Mouse (Mus musculus) kidney, adult 2 months (tissue): Measurements from ENCODE around the gene Sfrp4. TPM values are rescaled to one million over a fixed set of nuclear protein-coding genes. Genes with fewer than 3 reads are reported as not detected.

ENCODE experiments used
- DNase-seq: peaks from one replicate; pipeline ENCODE4 v3.0.0; 2021
- H3K27ac ChIP-seq: fragments of 200-500 bp; 2 replicates; pipeline ENCODE4 v1.5.1; 2012; ENCODE audit warnings: low read depth, low read length, control low read depth, inconsistent platforms; ENCODE audit not compliant: insufficient read depth
- H3K27me3 ChIP-seq: fragments of 200-500 bp; replicated peaks from 2 replicates; pipeline ENCODE4 v1.6.1; 2012; ENCODE audit warnings: mild to moderate bottlenecking, moderate library complexity, low read length, inconsistent platforms; ENCODE audit not compliant: control insufficient read depth, insufficient read depth
- H3K36me3 ChIP-seq: fragments of 200-500 bp; 2 replicates; pipeline ENCODE4 v1.6.1; 2012; ENCODE audit warnings: mild to moderate bottlenecking, moderate library complexity, low read length, inconsistent platforms; ENCODE audit not compliant: control insufficient read depth, insufficient read depth
- H3K4me1 ChIP-seq: fragments of 200-500 bp; 2 replicates; pipeline ENCODE4 v1.6.1; 2011; ENCODE audit warnings: low read length; ENCODE audit not compliant: control insufficient read depth, insufficient read depth
- H3K4me3 ChIP-seq: fragments of 200-500 bp; 2 replicates; pipeline ENCODE4 v1.5.1; 2011; ENCODE audit warnings: mild to moderate bottlenecking, low read depth, low read length, control low read depth; ENCODE audit not compliant: insufficient read depth
- CTCF ChIP-seq: fragments of 200-500 bp; conservative IDR thresholded peaks from 2 replicates; pipeline ENCODE4 v1.5.1; 2011; ENCODE audit warnings: low read depth, mild to moderate bottlenecking, control low read depth, low read length, moderate library complexity, mixed read lengths; ENCODE audit not compliant: insufficient read depth, insufficient read length
- POLR2A ChIP-seq: fragments of 200-500 bp; IDR thresholded peaks from one replicate; pipeline ENCODE4 v1.6.1; 2011; ENCODE audit warnings: low read depth, low read length, control low read depth
- WGBS: fragments of 180-500 bp; shearing (Covaris S2); methylation state at CpG from one replicate; pipeline ENCODE4 v1.1.7; 2018; 5-methylcytosine and 5-hydroxymethylcytosine counted together
- polyA plus RNA-seq: library from polyadenylated mRNA; depleted of rRNA; stranded (reverse); fragments of >200 nt; gene quantifications from 2 replicates; pipeline ENCODE4 v1.2.3, GENCODE M21; 2012

Gene Sfrp4
- polyA plus RNA-seq, 1 experiment, result 2.5 TPM

GRCm38 (mm10) chr13:19636131-19636530, 13.2 kb downstream of the Sfrp4 start:
- H3K36me3 ChIP-seq, result no peaks in the 10 kb centered on the region
- no peaks in the 10 kb centered on the region for H3K4me1 ChIP-seq
- WGBS, result 63% methylated on average over 4 of the region's 4 CpGs
- no peak overlapping the region for H3K27ac ChIP-seq
- TF ChIP-seq CTCF, result peak; percentile 56
- no peak for TF ChIP-seq POLR2A
- H3K4me3 ChIP-seq, result no peak overlapping the region
- H3K27me3 ChIP-seq, result no peaks in the 10 kb centered on the region
- peak; percentile 23 for DNase-seq

GRCm38 (mm10) chr13:19640203-19640851, 17.4 kb downstream of the Sfrp4 start:
- Histone ChIP-seq H3K4me3 (no peak overlapping the region), H3K4me1 (no peaks in the 10 kb centered on the region), H3K36me3 (no peaks in the 10 kb centered on the region), H3K27ac (no peak overlapping the region), H3K27me3 (no peaks in the 10 kb centered on the region)
- 67% methylated on average over 2 of the region's 2 CpGs for WGBS
- no peak for DNase-seq
- TF ChIP-seq POLR2A (no peak), CTCF (no peak)

GRCm38 (mm10) chr13:19643519-19643918, 20.6 kb downstream of the Sfrp4 start:
- no peak for DNase-seq
- Histone ChIP-seq H3K4me1 (no peaks in the 10 kb centered on the region), H3K27ac (no peak overlapping the region), H3K4me3 (no peak overlapping the region), H3K27me3 (no peaks in the 10 kb centered on the region), H3K36me3 (no peaks in the 10 kb centered on the region)
- 38% methylated on average over 1 of the region's 1 CpGs for WGBS
- TF ChIP-seq CTCF, result no peak
- TF ChIP-seq POLR2A, result no peak

- Histone ChIP-seq H3K4me1 (no peaks in the 10 kb centered on the region), H3K27ac (no peak overlapping the region), H3K27me3 (no peaks in the 10 kb centered on the region), H3K4me3 (no peak overlapping the region), H3K36me3 (no peaks in the 10 kb centered on the region)
- 77% methylated on average over 2 of the region's 2 CpGs for WGBS
- TF ChIP-seq CTCF (no peak), POLR2A (no peak)
- peak; percentile 10 for DNase-seq
Measured at GRCm38 (mm10) chr13:19644225-19644624, 21.3 kb downstream of the Sfrp4 start.

- no peak for DNase-seq
- H3K4me3 ChIP-seq, result no peak overlapping the region
- WGBS, result 82% methylated on average over 2 of the region's 2 CpGs
Measured at GRCm38 (mm10) chr13:19649824-19650223, 26.9 kb downstream of the Sfrp4 start.

GRCm38 (mm10) chr13:19652405-19652804, 29.5 kb downstream of the Sfrp4 start:
- no peak overlapping the region for H3K27ac ChIP-seq
- H3K4me3 ChIP-seq, result no peak overlapping the region
- H3K36me3 ChIP-seq, result no peaks in the 10 kb centered on the region
- no peak for DNase-seq
- no peak for TF ChIP-seq CTCF
- TF ChIP-seq POLR2A, result no peak
- no peaks in the 10 kb centered on the region for H3K4me1 ChIP-seq
- no peaks in the 10 kb centered on the region for H3K27me3 ChIP-seq
- 89% methylated on average over 2 of the region's 2 CpGs for WGBS

More at GRCm38 (mm10) chr13:19649824-19650223, 26.9 kb downstream of the Sfrp4 start:
- H3K36me3 ChIP-seq, result no peaks in the 10 kb centered on the region
- no peaks in the 10 kb centered on the region for H3K4me1 ChIP-seq
- no peak overlapping the region for H3K27ac ChIP-seq
- TF ChIP-seq CTCF (no peak), POLR2A (no peak)
- no peaks in the 10 kb centered on the region for H3K27me3 ChIP-seq

- no peak for TF ChIP-seq CTCF
- no peak for TF ChIP-seq POLR2A
- 76% methylated on average over 4 of the region's 4 CpGs for WGBS
- Histone ChIP-seq H3K27me3 (no peaks in the 10 kb centered on the region), H3K4me3 (no peak overlapping the region), H3K4me1 (no peaks in the 10 kb centered on the region), H3K36me3 (no peaks in the 10 kb centered on the region), H3K27ac (no peak overlapping the region)
- no peak for DNase-seq
Measured at GRCm38 (mm10) chr13:19668355-19669140, 45.6 kb downstream of the Sfrp4 start.
